Mouse (Mus musculus) megakaryocyte, embryonic 14.5 days (primary cell): ENCODE data around the gene Adal.

Experiments
- FLI1 ChIP-seq: IDR thresholded peaks from 2 replicates; pipeline ENCODE4 v1.6.1; 2012; ENCODE audit warnings: low read length, inconsistent platforms, mixed read lengths
- GATA1 ChIP-seq: IDR thresholded peaks from 3 replicates; pipeline ENCODE4 v1.6.1; 2012; ENCODE audit warnings: mixed read lengths, low read length, inconsistent platforms, borderline replicate concordance

DNA sequence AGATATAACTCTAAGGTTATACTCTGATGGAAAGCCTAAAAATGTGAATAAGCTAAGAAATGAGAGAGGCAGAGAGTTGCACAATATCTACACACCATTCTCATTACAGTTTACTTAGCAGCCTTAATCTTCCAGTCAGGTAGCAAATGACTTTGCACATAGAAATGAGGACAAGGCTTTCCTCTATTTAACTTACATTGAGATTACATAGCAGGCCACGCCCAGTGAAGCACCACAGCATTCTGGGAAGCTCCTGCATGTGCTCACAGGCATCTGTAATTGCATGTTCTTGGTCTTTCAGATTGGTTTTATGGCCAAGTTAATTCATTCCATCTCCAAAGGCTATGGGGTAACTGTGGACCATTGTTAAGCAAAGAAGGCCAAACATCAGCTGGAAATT is 7.4 kb upstream of the Adal start:
- TF ChIP-seq GATA1 (no peak), FLI1 (no peak)
